Mouse (Mus musculus): ENCODE measurements around the gene Cit.

- TF ChIP-seq CTCF (IDR thresholded peaks at IDR 0.05; ENCODE audit: low read depth, low read length), result no peak
- no peak for TF ChIP-seq GATA2 (IDR thresholded peaks at IDR 0.05; ENCODE audit: borderline replicate concordance, low read depth, low read length)
Measured at GRCm38 (mm10) chr5:115844766-115845634, at the start of gene Cit.

All from G1E (cell line).